In genomic region chrX:145261803-145262202, GRCm38 (mm10) we compare ENCODE assay signal across 16 mouse cellular contexts.
"Had no signal": no experiment of that assay in that cellular context is flagged by ENCODE, and none has a peak within 500 bp of the region (broad histone marks: within the 10 kb centered on the region; RNA-seq: fewer than 3 reads in every experiment).

No protein-coding gene starts in this region.

- ATAC-seq: lung, postnatal 0 days; midbrain, embryonic 15.5 days had no signal

- H3K27ac ChIP-seq: kidney, embryonic 15.5 days; limb, embryonic 13.5 days; liver, embryonic 14.5 days; midbrain, embryonic 15.5 days; neural tube, embryonic 13.5 days; stomach, embryonic 15.5 days had no signal

- DNase-seq: kidney, postnatal 14 days; left cerebral cortex, postnatal 4 days; lung, adult 18-20 months; lung, postnatal 36 days; retina, postnatal 1 day; right cerebral cortex, postnatal 4 days; thymus, adult 2 months; thymus, postnatal 25 days had no signal

- H3K9me3 ChIP-seq: kidney, embryonic 15.5 days; limb, embryonic 13.5 days; midbrain, embryonic 15.5 days; neural tube, embryonic 13.5 days; stomach, embryonic 15.5 days had no signal

- H3K9ac ChIP-seq: kidney, embryonic 15.5 days; limb, embryonic 13.5 days; liver, embryonic 14.5 days; midbrain, embryonic 15.5 days; neural tube, embryonic 13.5 days; stomach, embryonic 15.5 days had no signal

- H3K36me3 ChIP-seq: kidney, embryonic 15.5 days; limb, embryonic 13.5 days; midbrain, embryonic 15.5 days; neural tube, embryonic 13.5 days; stomach, embryonic 15.5 days had no signal

- H3K4me1 ChIP-seq: kidney, embryonic 15.5 days; limb, embryonic 13.5 days; midbrain, embryonic 15.5 days; neural tube, embryonic 13.5 days; stomach, embryonic 15.5 days had no signal

- H3K27me3 ChIP-seq: limb, embryonic 13.5 days; midbrain, embryonic 15.5 days; neural tube, embryonic 13.5 days; stomach, embryonic 15.5 days had no signal

- H3K4me2 ChIP-seq: kidney, embryonic 15.5 days; limb, embryonic 13.5 days; midbrain, embryonic 11.5 days; midbrain, embryonic 15.5 days; neural tube, embryonic 13.5 days; stomach, embryonic 15.5 days had no signal

- H3K4me3 ChIP-seq: kidney, embryonic 15.5 days; limb, embryonic 13.5 days; midbrain, embryonic 15.5 days; neural tube, embryonic 13.5 days; stomach, embryonic 15.5 days had no signal
